9 mouse cellular contexts compared by ENCODE assay signal in genomic region chr7:37769526-37770399, GRCm38 (mm10). TPM values are rescaled to one million over a fixed set of nuclear protein-coding genes. Genes with fewer than 3 reads are reported as not detected.
DNase-seq lines count a peak whose midpoint lies in the region; ATAC-seq lines count a peak whose summit lies in the region.
"Had no signal": no experiment of that assay in that cellular context is flagged by ENCODE, and none has a peak within 500 bp of the region (broad histone marks: within the 10 kb centered on the region; RNA-seq: fewer than 3 reads in every experiment).

No protein-coding gene starts in this region.

- ATAC-seq in hindbrain, embryonic 11.5 days (ENCODE audit: low FRiP score): peak; percentile 20
- ATAC-seq in monocyte, adult 5-6 weeks (replicated peaks; ENCODE audit: insufficient number of reproducible peaks, low FRiP score, low TSS enrichment, poor library complexity, severe bottlenecking): no peak

- no peaks in the 10 kb centered on the region for H3K36me3 ChIP-seq in hindbrain, embryonic 11.5 days (ENCODE audit: control insufficient read depth, insufficient read depth, low read length)

- DNase-seq in kidney, postnatal 10 days: peak; percentile 69
- no peak for DNase-seq in kidney, adult 11 months
- peak; percentile 69 for DNase-seq in adrenal gland, adult 2 months
- DNase-seq in embryo, embryonic 9.5 days (ENCODE audit: extremely low spot score): peak; percentile 51
- peak; percentile 75 for DNase-seq in hindbrain, embryonic 11.5 days (ENCODE audit: low spot score)
- DNase-seq in mesoderm, embryonic 11.5 days (ENCODE audit: low read depth, low spot score): peak; percentile 81
- DNase-seq in layer of hippocampus, postnatal 36 days: no peak

- peak overlapping the region; percentile 95 for H3K27ac ChIP-seq in hindbrain, embryonic 11.5 days (ENCODE audit: low read depth, low read length)

- no peaks in the 10 kb centered on the region for H3K27me3 ChIP-seq in hindbrain, embryonic 11.5 days (ENCODE audit: control insufficient read depth, insufficient read depth, low read length)

- peak overlapping the region; percentile 67 for H3K4me3 ChIP-seq in hindbrain, embryonic 11.5 days (ENCODE audit: low read depth, low read length)

- peak overlapping the region; percentile 79 for H3K9ac ChIP-seq in hindbrain, embryonic 11.5 days (ENCODE audit: low read depth, low read length)

- peak overlapping the region; percentile 75 for H3K4me2 ChIP-seq in hindbrain, embryonic 11.5 days (replicated peaks; ENCODE audit: low read depth, low read length)

- 0 out of 2 replicates have a peak, but pooled peaks cover 3% of the 10 kb centered on the region for H3K4me1 ChIP-seq in hindbrain, embryonic 11.5 days (replicated peaks; ENCODE audit: control insufficient read depth, insufficient read depth, low read length)

- under 1% methylated on average over 53 of the region's 53 CpGs for WGBS in hindbrain, embryonic 11.5 days

- no peaks in the 10 kb centered on the region for H3K9me3 ChIP-seq in hindbrain, embryonic 11.5 days (ENCODE audit: control insufficient read depth, low read length)

RNA-seq across cellular contexts. Expression of gene Zfp536, which starts 3.7 kb away (rescaled TPM):
- 1 to 10 TPM; 5.2 to 8.4 TPM for total RNA-seq in adrenal gland, adult 2 months (2021)
- 1.00 and 1.2 TPM in 2 replicates for polyA plus RNA-seq in adrenal gland, adult 2 months (2012; rRNA removed)
- 27.0 and 34.2 TPM in 2 replicates for polyA plus RNA-seq in hindbrain, embryonic 11.5 days (2014; fragmentation: Nextera tagmentation; extraction: Ambion mirVana)
- total RNA-seq in monocyte, adult 5-6 weeks (2017): not detected in 3 replicates
- 10 to 100 TPM; 43.9 to 50.6 TPM for total RNA-seq in layer of hippocampus, postnatal 36 days (2021)
- total RNA-seq: MEL had no signal

Comparison
In these comparisons a context has a peak if more than half of its experiments do, and no peak if none do; other contexts are left out.
1. DNase-seq: peak in kidney, postnatal 10 days (single experiment), adrenal gland, adult 2 months (single experiment), embryo, embryonic 9.5 days (single experiment), hindbrain, embryonic 11.5 days (single experiment) and mesoderm, embryonic 11.5 days (single experiment); none in kidney, adult 11 months (single experiment) and layer of hippocampus, postnatal 36 days (0 of 2).
2. RNA of gene Zfp536, which starts 3.7 kb away (total RNA-seq): 43.9 to 50.6 TPM in layer of hippocampus, postnatal 36 days; 5.2 to 8.4 TPM in adrenal gland, adult 2 months and not detected in monocyte, adult 5-6 weeks; every median in the first group is over 4 times any median in the second.